Mouse (Mus musculus): ENCODE measurements around the gene Kank3.

GRCm38 (mm10) chr17:33851331-33851730 lies 41.0 kb downstream of the Kank3 start:
- TF ChIP-seq CTCF (conservative IDR thresholded peaks at IDR 0.05; ENCODE audit: low read length), result no peak
- no peak for TF ChIP-seq POU5F1 (IDR thresholded peaks at IDR 0.05; ENCODE audit: borderline replicate concordance, low read length)
- TF ChIP-seq NANOG (IDR thresholded peaks at IDR 0.05; ENCODE audit: borderline replicate concordance, low read length), result no peak

Measured in E14TG2a.4 (cell line).